Mouse (Mus musculus): ENCODE measurements around the gene Glb1. TPM values are rescaled to one million over a fixed set of nuclear protein-coding genes. Genes with fewer than 3 reads are reported as not detected.

Gene Glb1
- total RNA-seq, 1 experiment, result 36.0 TPM

DNA sequence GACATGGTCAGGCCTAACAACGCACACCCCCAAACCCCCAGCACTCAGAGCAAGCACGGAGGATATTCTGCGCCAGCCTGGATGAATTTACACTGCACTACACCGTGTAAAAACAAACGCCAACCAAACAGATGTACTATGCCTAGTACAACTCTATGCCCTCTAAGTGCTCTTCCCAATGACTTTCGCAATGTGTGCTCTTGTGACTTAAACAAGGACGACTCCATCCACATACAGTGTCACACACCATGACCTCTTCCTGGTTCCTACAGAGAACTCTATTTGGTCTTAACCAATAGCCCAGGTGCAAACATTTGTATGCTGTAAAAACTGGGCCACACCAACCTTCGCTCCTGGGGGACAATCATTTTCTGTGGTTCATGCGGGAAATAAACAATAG, 121.6 kb downstream of the Glb1 start:
- peaks cover 37% of the 10 kb centered on the region for H3K36me3 ChIP-seq (ENCODE audit: control insufficient read depth, insufficient read depth, low read length, poor library complexity, severe bottlenecking)
- H3K9me3 ChIP-seq (ENCODE audit: control insufficient read depth, insufficient read depth, low read depth, low read length), result no peaks in the 10 kb centered on the region
- no peak overlapping the region for H3K27ac ChIP-seq (ENCODE audit: insufficient read depth, low read depth, low read length, poor library complexity, severe bottlenecking)
- in situ Hi-C loops (cut with MboI; ENCODE audit: low sequenced_read_pairs in 2 of 2, unreplicated experiment in 2 of 2), result no loop called here
- TF ChIP-seq HCFC1 (IDR thresholded peaks at IDR 0.05; ENCODE audit: borderline replicate concordance, insufficient read depth, low read length) (no peak), MAFK (IDR thresholded peaks at IDR 0.05; ENCODE audit: insufficient read depth, low read depth, low read length) (no peak), ZNF384 (IDR thresholded peaks at IDR 0.05; ENCODE audit: low read depth, low read length) (no peak), CHD2 (IDR thresholded peaks at IDR 0.05; ENCODE audit: low read depth, low read length) (no peak), ZC3H11A (IDR thresholded peaks at IDR 0.05; ENCODE audit: borderline replicate concordance, low read depth, low read length) (no peak)
- H3K4me1 ChIP-seq (ENCODE audit: control insufficient read depth in 2 of 2, insufficient read depth in 2 of 2, low read length in 2 of 2, poor library complexity in 1 of 2), result peaks cover 8 to 32% of the 10 kb centered on the region in 2 experiments
- H3K9ac ChIP-seq (ENCODE audit: insufficient read depth, low read depth, low read length, poor library complexity, severe bottlenecking), result no peak overlapping the region
- no peak overlapping the region for H3K4me3 ChIP-seq (ENCODE audit: insufficient read depth in 1 of 2, low read depth in 1 of 2, low read length in 2 of 2, poor library complexity in 1 of 2, severe bottlenecking in 1 of 2)
- DNase-seq (ENCODE audit: low read depth, low spot score), result no peak

Other genes starting within 250 kb of the Glb1 start
- not detected in 2 replicates for gene Bcl2a1c, start 70.9 kb upstream of the Glb1 start, total RNA-seq (2012; rRNA removed)
- gene Crtap, start 10.4 kb upstream of the Glb1 start, total RNA-seq (2012; rRNA removed), result 106 and 148 TPM in 2 replicates
- gene Tmppe, start within 50 bp of the Glb1 start, total RNA-seq (2012; rRNA removed), result 37.3 and 47.1 TPM in 2 replicates
- gene Ccr4, start 103.8 kb downstream of the Glb1 start, total RNA-seq (2012; rRNA removed), result 1.4 and 1.8 TPM in 2 replicates
- 1.8 and 2.7 TPM in 2 replicates for gene C130032M10Rik, start 114.6 kb downstream of the Glb1 start, total RNA-seq (2012; rRNA removed)
- gene Trim71, start 163.3 kb downstream of the Glb1 start, total RNA-seq (2012; rRNA removed), result 132 and 141 TPM in 2 replicates
- 73.0 and 73.4 TPM in 2 replicates for gene Cnot10, start 239.1 kb downstream of the Glb1 start, total RNA-seq (2012; rRNA removed)

All from ES-E14 (cell line).